Mouse (Mus musculus): ENCODE measurements at regions not wholly inside any gene's neighbourhood (a gene's known extent, or its start where the extent isn't known, plus 50 kb on each side); places are given as distances from the start of the nearest gene placed in this dataset. TPM values are rescaled to one million over a fixed set of nuclear protein-coding genes. Genes with fewer than 3 reads are reported as not detected.

DNA sequence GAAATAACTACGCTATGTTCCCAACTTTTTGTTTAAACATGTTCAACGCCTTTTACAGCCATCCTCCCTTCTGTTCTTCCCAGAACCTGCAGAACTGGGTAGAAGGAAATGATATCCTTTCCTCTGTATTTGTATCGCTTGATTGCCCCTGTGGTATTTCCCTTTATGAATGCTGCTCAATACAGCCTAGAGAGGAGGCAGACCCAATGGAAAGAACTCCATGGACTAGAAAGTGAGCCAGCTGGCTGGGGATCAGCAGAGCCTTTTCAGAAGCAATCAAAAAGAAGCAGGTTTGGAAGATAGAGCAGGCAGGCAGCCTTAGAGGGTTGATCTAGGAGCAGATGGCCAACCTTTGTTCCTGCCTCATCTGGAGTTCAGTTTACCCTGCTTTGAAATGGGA, 233.8 kb upstream of the Atp11b start:
- 84% methylated on average over 3 of the region's 3 CpGs for WGBS
- H3K4me3 ChIP-seq, result no peak overlapping the region
- H3K36me3 ChIP-seq (replicated peaks), result no peaks in the 10 kb centered on the region
- no peaks in the 10 kb centered on the region for H3K9me3 ChIP-seq
- H3K27me3 ChIP-seq (replicated peaks; ENCODE audit: low read depth, poor library complexity, severe bottlenecking), result no peaks in the 10 kb centered on the region
- DNase-seq (ENCODE audit: low spot score), result no peak
- H3K4me1 ChIP-seq, result no peaks in the 10 kb centered on the region
- H3K27ac ChIP-seq (replicated peaks), result no peak overlapping the region

DNA sequence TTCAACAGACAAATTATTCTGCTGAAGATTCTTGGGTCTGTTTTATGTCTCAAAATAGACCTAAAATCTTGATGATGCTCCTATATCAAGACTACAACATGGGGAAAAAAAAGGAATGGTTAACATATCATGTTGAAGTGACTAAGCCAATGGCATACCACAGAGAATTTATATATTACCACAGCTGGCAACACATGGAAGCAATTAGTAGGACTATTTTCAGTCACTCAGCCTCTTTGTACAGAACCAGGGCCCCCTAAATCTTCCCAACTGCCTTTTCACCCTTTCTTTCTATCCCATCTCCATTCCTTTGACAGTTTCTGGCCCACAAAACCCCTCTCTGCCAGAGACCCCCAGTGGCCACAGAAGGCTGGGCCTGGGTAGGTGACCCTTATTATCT, 206.2 kb upstream of the Atp11b start:
- Histone ChIP-seq H3K4me1 (peaks cover 4% of the 10 kb centered on the region; the same call in 1 of the 2 replicates), H3K4me3 (no peak overlapping the region), H3K36me3 (replicated peaks) (no peaks in the 10 kb centered on the region), H3K27me3 (replicated peaks; ENCODE audit: low read depth, poor library complexity, severe bottlenecking) (no peaks in the 10 kb centered on the region), H3K27ac (replicated peaks) (no peak overlapping the region), H3K9me3 (no peaks in the 10 kb centered on the region)
- DNase-seq (ENCODE audit: low spot score), result no peak

DNA sequence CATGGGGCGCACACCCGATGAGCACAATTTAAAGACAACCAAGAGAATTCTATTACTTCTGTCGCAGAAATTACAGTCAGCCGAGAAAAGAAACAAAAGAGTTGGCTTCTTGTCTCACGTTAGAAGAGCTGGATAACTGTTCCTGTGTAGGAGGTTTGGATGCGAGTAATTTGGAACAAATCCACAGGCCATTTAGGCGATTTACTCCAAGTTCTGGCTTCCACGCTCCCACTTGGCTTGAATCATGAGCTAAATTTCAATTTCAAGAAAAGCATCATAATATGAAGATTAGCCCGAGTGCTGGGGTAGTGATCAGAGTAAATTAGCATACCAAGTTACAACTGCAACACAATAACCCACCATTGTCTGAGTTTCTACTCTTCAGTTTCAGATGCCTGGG, 202.1 kb upstream of the Atp11b start:
- no peaks in the 10 kb centered on the region for H3K36me3 ChIP-seq (replicated peaks)
- DNase-seq (ENCODE audit: low spot score), result no peak
- H3K4me1 ChIP-seq, result peaks cover 4% of the 10 kb centered on the region; the same call in 1 of the 2 replicates
- no peak overlapping the region for H3K4me3 ChIP-seq
- WGBS, result 88% methylated on average over 9 of the region's 9 CpGs
- no peaks in the 10 kb centered on the region for H3K27me3 ChIP-seq (replicated peaks; ENCODE audit: low read depth, poor library complexity, severe bottlenecking)
- no peak overlapping the region for H3K27ac ChIP-seq (replicated peaks)
- no peaks in the 10 kb centered on the region for H3K9me3 ChIP-seq

DNA sequence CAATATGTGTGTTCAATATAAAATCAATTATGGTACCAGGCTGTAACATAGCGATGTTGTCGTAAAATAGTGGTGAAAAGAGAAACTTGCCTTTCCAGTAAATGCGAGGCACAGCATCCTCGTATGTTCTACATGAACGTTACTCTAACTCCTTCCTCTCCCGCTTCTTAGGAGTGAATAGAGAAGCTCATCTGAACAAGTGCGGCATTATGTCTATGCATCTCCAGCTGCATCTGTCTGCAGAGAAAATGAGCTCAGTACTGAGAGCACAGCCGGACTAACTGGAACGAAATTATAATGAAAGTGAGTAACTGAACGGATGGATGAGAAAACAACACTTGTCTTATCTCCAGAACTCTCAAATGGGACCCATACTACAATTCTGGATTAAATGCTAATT, 193.5 kb upstream of the Atp11b start:
- no peaks in the 10 kb centered on the region for H3K4me1 ChIP-seq
- DNase-seq (ENCODE audit: low spot score), result no peak
- H3K27ac ChIP-seq (replicated peaks), result no peak overlapping the region
- no peak overlapping the region for H3K4me3 ChIP-seq
- H3K36me3 ChIP-seq (replicated peaks), result no peaks in the 10 kb centered on the region
- WGBS, result 92% methylated on average over 10 of the region's 10 CpGs
- no peaks in the 10 kb centered on the region for H3K9me3 ChIP-seq
- H3K27me3 ChIP-seq (replicated peaks; ENCODE audit: low read depth, poor library complexity, severe bottlenecking), result no peaks in the 10 kb centered on the region

DNA sequence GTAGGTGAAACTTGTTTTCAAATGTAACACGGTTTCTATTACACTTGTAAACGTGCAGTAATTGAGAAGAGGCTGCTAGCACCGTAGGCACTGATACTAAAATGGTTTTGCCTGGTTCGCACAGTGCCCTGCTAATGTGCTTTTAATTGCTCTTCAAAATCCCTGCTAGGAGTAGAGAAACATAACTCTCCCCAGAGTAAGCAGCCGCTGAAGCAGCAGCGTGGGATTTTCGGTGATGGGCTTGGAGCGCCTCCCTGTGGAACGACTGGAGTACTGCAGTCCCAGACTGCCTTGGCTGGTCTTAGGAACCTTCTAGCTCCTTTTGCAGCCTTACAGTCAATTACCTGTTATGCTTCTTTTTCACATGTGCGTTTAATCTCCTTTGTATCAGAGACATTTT, 179.5 kb upstream of the Atp11b start:
- H3K4me3 ChIP-seq, result no peak overlapping the region
- DNase-seq (ENCODE audit: low spot score), result peak; percentile 74
- H3K9me3 ChIP-seq, result no peaks in the 10 kb centered on the region
- 17% methylated on average over 10 of the region's 10 CpGs for WGBS
- H3K27me3 ChIP-seq (replicated peaks; ENCODE audit: low read depth, poor library complexity, severe bottlenecking), result no peaks in the 10 kb centered on the region
- H3K36me3 ChIP-seq (replicated peaks), result no peaks in the 10 kb centered on the region
- H3K4me1 ChIP-seq, result no peaks in the 10 kb centered on the region
- no peak overlapping the region for H3K27ac ChIP-seq (replicated peaks)

Small RNA genes in the stretch of these regions (microRNA-seq; reads per million reads assigned to microRNA genes)
- gene Gm25442, result not detected
